Mouse (Mus musculus) spleen, adult 2 months (tissue): ENCODE results near the gene Anapc15.

Experiments used
- CTCF ChIP-seq: fragments of 200-500 bp; IDR thresholded peaks from 2 replicates; pipeline ENCODE4 v1.5.1; 2011; ENCODE audit warnings: mild to moderate bottlenecking, inconsistent platforms; ENCODE audit not compliant: insufficient read depth, insufficient read length, insufficient replicate concordance; ENCODE audit errors: extremely low read depth
- POLR2A ChIP-seq: fragments of 200-500 bp; IDR thresholded peaks from 2 replicates; pipeline ENCODE4 v1.6.1; 2011; ENCODE audit warnings: low read depth, low read length, inconsistent platforms

DNA sequence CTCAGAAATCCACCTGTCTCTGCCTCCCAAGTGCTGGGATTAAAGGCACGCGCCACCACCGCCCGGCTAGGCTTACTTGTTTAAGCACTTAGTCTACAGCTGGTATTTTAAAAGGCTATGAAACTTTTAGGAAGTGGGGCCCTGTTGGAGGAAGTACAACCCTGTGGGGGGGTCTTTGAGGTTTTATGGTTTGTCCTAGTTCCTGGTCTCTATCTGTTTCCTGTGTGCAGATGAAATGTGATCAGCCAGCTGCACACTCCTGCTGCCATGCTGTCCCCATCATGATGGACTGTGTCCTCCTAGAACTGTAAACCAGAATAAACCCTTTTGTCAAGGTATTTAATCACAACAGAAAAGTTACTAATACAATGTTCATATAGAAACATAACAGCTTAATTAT, 20.6 kb downstream of the Anapc15 start:
- TF ChIP-seq CTCF, result no peak
- TF ChIP-seq POLR2A, result no peak
